Mouse (Mus musculus) MN1 (cell line): ENCODE data around the gene Wdr91.

Experiments
- DNase-seq: peaks from one replicate; pipeline ENCODE4 v3.0.0-alpha.2; 2016; ENCODE audit warnings: low spot score

Wdr91 gene

GRCm38 (mm10) chr6:34862791-34863403, 47.8 kb downstream of the Wdr91 start, which contains the start of gene Tmem140:
Tmem140 (plus strand) TSS chr6:34863146.
- no peak for DNase-seq

- DNase-seq, result no peak
Observed at GRCm38 (mm10) chr6:34862381-34862780, 48.3 kb downstream of the Wdr91 start.

GRCm38 (mm10) chr6:34861546-34862053, 49.1 kb downstream of the Wdr91 start:
- DNase-seq, result no peak

GRCm38 (mm10) chr6:34832352-34832751, 78.3 kb downstream of the Wdr91 start:
- DNase-seq, result no peak
